Mouse (Mus musculus): Measurements from ENCODE around the gene Ttpal.
"Not testable (repeated sequence)": the region's sequence is repeated elsewhere in the genome, so short reads cannot be mapped to it uniquely, and the experiment has no call there.

Gene Ttpal

DNA sequence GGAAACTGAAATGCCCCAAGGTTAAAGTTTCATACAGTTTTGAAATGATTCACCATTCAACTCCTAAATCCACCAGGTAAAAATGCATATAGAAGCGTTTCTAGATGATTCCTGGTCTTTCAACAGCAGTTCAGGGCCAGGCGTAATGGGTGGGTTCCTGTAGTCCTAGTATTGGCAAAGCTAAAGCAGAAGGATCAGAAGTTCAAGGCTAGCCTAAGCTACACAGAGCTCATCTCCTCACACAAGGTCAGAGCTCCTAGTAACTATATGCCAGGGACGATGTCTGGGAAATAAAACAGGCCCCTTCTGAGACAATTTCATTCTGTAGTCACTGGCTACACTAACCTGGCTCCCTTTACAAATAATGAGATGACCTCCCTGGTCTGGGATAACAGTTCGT is 29.1 kb downstream of the Ttpal start:
- DNase-seq (ENCODE audit: low spot score in 2 of 2), result no peak

DNA sequence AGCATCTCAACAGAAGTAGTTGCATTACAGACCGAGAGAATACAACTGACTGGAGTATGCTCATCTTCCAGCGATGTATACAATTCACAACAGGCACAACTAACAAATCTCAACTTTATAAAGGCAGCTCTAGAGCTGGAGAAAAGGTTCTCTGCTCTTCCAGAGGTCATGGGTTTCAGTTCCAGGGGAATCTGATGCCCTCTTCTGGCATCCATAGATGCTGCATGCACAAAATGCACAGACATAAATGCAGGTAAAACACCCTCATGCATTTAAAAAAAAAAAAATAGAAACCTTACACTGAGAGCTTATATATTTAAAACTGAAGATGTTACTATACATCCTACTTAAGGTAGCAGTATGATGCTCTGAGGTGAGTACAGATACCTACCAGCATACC is 29.6 kb downstream of the Ttpal start:
- no peak for DNase-seq (ENCODE audit: low spot score in 2 of 2)

- no peak for DNase-seq (ENCODE audit: low spot score in 2 of 2)
These were observed 32.1 kb downstream of the Ttpal start for GRCm38 (mm10) chr2:163634211-163634610.

DNA sequence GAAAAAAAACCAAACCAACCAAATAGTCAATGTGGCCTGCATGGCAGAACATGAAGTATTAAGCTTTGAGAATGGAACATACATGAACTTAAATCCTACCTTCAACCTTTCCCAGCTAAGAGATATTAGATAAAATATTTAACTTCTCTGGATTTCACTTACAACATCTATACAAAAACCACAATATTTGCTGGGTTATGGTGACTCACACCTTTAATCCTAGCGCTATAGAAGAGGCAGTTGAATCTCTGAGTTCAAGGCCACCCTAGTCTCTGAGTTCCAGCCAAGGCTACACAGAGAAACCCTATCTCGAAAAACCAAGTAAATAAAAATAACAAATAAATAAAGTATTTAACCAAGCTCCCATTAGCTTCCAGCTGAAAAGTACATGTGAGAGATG is 33.9 kb downstream of the Ttpal start:
- no peak for DNase-seq (ENCODE audit: low spot score in 2 of 2)

DNA sequence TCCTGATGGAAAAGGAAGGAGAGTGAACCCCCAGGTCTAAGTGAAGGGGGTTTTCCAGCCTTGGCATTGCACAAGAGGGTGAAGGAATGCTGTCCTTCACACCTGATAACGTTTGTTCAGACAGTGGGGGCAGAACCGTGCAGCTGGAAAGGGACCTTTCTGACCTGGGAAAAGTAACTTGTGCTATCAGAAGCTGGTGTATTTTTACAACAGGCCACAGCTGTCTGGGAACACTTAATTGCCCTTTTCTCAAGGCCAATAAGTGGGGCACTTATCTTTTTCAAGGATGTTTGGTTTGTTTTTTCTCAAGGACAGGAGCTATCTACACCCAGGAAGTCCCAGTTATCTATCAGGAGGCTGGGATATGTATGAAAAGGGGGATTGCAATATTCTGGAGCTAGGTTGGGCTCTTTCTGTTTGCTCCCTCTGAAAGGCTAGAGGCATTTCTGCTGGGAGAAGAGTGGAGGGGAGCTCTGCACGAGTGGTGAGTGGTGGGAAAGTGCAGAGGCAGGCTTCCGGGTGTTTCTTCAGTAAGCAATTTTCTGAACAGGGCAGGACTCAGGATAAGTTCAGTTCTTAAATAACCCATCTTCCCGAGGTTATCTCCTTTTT is 35.6 kb downstream of the Ttpal start:
- no peak for DNase-seq (ENCODE audit: low spot score in 2 of 2)

- DNase-seq (ENCODE audit: low spot score in 2 of 2), result no peak
These were observed 38.4 kb downstream of the Ttpal start for GRCm38 (mm10) chr2:163640493-163640892.

DNA sequence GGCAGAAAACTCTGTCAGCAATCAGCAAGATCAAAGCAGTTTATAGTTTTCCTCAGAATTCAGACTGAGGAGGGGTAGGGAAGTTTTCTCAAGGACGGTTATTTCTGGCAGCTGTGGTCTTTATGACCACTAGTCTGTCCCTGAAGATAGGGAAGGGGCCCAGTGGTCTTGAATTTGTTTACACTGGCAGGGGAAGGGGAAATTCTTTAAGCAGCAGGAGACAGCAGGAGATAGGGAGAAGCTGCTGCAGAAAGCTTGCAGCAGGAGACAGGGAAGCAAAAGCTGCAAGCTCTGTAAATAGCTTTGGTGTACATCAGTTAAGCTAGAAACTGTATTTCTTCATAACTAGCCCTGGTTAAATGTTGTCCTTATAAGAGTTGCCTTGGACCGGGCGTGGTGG is 39.6 kb downstream of the Ttpal start:
- no peak for DNase-seq (ENCODE audit: low spot score in 2 of 2)

GRCm38 (mm10) chr2:163642685-163643575 is 40.8 kb downstream of the Ttpal start:
- peak; percentile 70 to 81 for DNase-seq (ENCODE audit: low spot score in 2 of 2)

GRCm38 (mm10) chr2:163643576-163643971 is 41.5 kb downstream of the Ttpal start:
- no peak for DNase-seq (ENCODE audit: low spot score in 2 of 2)

DNA sequence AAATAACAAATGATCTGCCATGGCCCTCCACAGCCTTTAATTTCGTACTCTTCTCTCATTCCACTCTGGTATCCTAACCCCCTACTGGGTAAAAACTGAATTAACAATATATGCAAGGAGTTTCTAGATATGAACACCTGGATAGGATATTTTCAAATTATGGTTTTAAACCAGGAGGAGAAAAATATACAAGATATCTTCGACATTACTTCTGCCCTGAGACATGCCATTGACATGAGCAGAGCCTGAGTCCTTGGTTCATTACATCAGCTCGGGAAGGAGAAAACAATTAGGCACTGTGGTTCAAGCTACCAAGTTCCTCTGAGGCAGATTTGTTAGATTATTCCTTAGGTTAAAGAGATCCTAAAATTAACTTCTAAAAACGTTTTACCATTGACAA is 41.9 kb downstream of the Ttpal start:
- DNase-seq (ENCODE audit: low spot score in 2 of 2), result no peak

- peak; percentile 100 for DNase-seq (ENCODE audit: low spot score in 2 of 2)
These were observed 42.7 kb downstream of the Ttpal start, which contains the start of gene Serinc3 for GRCm38 (mm10) chr2:163644575-163645385. Gene Serinc3 (minus strand): TSS chr2:163645131.

- peak in 1 of 2 experiments; percentile 27 for DNase-seq (ENCODE audit: low spot score in 2 of 2)
These were observed 43.8 kb downstream of the Ttpal start for GRCm38 (mm10) chr2:163645700-163646460.

DNA sequence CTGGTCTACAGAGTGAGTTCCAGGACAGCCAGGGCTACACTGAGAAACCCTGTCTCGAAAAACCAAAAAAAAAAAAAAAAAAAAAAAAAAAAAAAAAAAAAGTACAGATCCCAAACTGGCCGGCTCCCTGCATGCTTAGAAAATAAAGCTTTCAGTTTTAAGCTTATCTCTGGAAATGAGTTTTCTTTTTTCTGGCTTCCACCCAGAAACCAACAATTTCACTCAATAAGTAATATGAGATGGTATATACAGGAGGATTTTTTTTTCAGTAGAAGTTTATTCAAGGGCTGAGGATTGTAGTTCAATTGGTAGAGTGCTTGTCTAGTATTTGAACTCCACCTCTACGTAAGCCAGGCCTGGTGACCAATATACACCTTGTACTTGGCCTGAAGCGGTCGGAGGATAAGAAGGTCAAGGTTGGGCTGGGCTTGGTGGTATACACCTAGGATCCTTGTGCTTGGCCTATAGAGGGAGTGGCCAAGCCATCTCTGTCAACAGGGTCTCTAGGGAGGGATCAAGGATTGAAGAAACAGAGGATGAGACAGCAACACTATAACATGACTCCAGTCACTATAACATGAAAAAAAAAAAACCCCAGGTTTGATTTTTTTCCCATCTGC is 44.5 kb downstream of the Ttpal start:
- no peak for DNase-seq (ENCODE audit: low spot score in 2 of 2)

DNA sequence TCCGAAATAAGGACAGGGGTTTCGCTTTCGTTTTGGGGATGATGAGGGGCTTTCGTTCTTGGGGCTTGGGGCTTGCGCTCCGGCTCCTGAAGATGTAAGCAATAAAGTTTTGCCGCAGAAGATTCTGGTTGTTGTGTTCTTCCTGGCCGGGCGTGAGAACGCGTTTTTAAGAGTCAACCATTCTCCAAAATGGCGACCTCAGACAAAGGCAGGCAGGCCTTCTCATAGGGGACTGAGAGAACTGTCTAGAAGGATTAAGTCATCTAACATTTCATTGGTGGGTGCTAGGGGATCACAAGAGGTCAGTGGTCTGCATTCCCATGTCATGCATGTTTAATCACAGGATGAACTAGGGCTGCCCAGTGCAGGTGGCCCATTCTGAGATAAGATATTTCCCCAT is 53.6 kb downstream of the Ttpal start:
- DNase-seq (ENCODE audit: low spot score in 2 of 2), result not testable (repeated sequence)

DNA sequence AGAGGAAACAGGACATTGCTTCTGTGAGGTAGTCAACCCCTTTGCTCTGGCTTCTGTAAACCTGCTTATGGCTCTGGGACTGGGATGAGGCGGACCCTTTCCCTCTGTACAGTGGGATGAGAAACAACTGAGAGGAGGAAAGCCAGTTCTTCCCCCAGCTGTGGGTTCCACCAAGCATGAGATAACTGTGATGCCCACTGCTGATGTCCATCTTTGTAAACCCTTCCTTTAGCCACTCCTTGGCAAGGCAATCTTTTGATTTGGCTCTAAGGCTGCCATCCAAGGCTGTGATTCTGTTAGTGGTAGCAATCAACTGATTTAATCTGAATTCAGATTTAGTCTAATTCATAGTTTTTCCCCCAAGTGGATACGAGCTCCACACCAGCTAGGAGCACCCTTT is 55.4 kb downstream of the Ttpal start:
- no peak for DNase-seq (ENCODE audit: low spot score in 2 of 2)

- peak; percentile 69 to 83 for DNase-seq (ENCODE audit: low spot score in 2 of 2)
These were observed 56.1 kb downstream of the Ttpal start, which contains the start of gene Pkig for GRCm38 (mm10) chr2:163657975-163658886. Gene Pkig (plus strand): TSS chr2:163658386.

DNA sequence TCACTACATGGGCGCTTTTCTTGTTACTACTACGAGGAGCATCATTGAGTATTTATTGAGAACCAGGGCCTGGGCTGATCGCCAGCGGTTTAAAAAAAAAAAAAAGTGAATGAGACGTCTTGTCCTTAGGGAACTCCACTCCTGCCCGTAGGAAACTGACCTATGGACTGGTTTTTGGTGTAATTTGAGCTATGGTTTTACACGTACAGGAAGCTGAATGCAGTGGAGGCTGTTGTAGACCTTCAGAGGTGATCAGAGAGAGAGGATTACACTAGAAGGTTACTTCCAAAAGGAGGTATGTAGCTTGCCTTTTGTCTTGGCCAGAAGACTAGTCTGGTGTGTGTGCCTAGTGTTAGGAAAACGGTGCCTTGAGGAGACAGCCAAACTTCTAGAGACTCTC is 56.8 kb downstream of the Ttpal start:
- DNase-seq (ENCODE audit: low spot score in 2 of 2), result no peak

DNA sequence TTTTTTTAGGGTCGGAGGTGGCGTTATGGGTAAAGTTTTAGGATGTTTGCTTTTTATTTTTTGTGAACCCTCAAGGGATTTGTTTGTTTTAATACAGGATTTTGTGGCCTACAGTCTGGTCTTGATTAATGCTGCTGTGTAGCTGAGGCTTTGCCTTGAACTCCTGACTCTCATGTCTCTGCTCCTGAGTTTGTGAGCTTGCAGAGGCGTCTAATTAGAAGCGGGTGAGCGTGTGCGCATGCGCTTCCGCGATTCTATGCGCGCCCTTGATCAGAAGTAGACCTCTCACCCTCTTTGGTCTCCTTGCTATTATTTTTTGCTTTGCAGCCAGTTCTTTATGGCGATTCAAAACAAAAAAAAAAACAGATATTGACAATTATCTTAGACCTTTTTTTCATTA is 57.3 kb downstream of the Ttpal start:
- no peak for DNase-seq (ENCODE audit: low spot score in 2 of 2)

DNA sequence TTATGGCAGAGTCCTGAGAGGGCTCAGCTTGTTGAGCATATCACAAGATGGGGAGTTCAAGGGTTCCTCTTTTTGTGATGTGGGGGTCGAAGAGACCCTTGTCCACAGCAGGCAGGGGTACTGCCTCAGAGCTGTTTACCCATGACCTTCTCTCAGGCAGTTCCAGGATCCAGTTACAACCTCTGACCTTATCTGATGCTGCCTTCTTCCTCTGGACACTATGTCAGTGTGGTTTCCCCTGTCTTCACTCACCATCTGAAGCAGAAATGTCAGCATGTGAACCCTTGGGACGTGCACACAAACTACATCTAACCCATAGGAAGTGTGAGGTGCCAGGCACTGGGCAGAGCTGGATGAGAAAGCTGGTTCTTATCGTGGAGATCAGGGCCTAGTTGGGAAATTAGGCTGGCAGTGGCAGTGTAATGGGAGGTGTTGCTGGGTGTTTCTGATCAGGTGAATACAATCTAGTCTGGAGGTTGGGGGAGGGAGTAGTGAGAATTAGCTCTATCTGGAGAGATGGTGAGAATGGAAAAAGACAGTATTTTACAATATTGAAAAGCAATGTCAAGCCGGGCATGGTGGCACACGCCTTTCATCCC is 58.1 kb downstream of the Ttpal start:
- no peak for DNase-seq (ENCODE audit: low spot score in 2 of 2)

Data from spleen, postnatal 14 days (tissue).